Mouse (Mus musculus) kidney, adult 2 months (tissue): ENCODE measurements around the gene Hist1h1b. TPM values are rescaled to one million over a fixed set of nuclear protein-coding genes. Genes with fewer than 3 reads are reported as not detected.
A peak's percentile ranks its signal among the peaks of the same experiment; 100 is the strongest.
"Not testable (repeated sequence)": the region's sequence is repeated elsewhere in the genome, so short reads cannot be mapped to it uniquely, and the experiment has no call there.

Experiments used
- DNase-seq: peaks from one replicate; pipeline ENCODE4 v3.0.0; 2021
- H3K27ac ChIP-seq: fragments of 200-500 bp; 2 replicates; pipeline ENCODE4 v1.5.1; 2012; ENCODE audit warnings: low read depth, low read length, control low read depth, inconsistent platforms; ENCODE audit not compliant: insufficient read depth
- H3K27me3 ChIP-seq: fragments of 200-500 bp; replicated peaks from 2 replicates; pipeline ENCODE4 v1.6.1; 2012; ENCODE audit warnings: mild to moderate bottlenecking, moderate library complexity, low read length, inconsistent platforms; ENCODE audit not compliant: control insufficient read depth, insufficient read depth
- H3K36me3 ChIP-seq: fragments of 200-500 bp; 2 replicates; pipeline ENCODE4 v1.6.1; 2012; ENCODE audit warnings: mild to moderate bottlenecking, moderate library complexity, low read length, inconsistent platforms; ENCODE audit not compliant: control insufficient read depth, insufficient read depth
- H3K4me1 ChIP-seq: fragments of 200-500 bp; 2 replicates; pipeline ENCODE4 v1.6.1; 2011; ENCODE audit warnings: low read length; ENCODE audit not compliant: control insufficient read depth, insufficient read depth
- H3K4me3 ChIP-seq: fragments of 200-500 bp; 2 replicates; pipeline ENCODE4 v1.5.1; 2011; ENCODE audit warnings: mild to moderate bottlenecking, low read depth, low read length, control low read depth; ENCODE audit not compliant: insufficient read depth
- CTCF ChIP-seq: fragments of 200-500 bp; conservative IDR thresholded peaks from 2 replicates; pipeline ENCODE4 v1.5.1; 2011; ENCODE audit warnings: low read depth, mild to moderate bottlenecking, control low read depth, low read length, moderate library complexity, mixed read lengths; ENCODE audit not compliant: insufficient read depth, insufficient read length
- POLR2A ChIP-seq: fragments of 200-500 bp; IDR thresholded peaks from one replicate; pipeline ENCODE4 v1.6.1; 2011; ENCODE audit warnings: low read depth, low read length, control low read depth
- WGBS: fragments of 180-500 bp; shearing (Covaris S2); methylation state at CpG from one replicate; pipeline ENCODE4 v1.1.7; 2018; 5-methylcytosine and 5-hydroxymethylcytosine counted together
- polyA plus RNA-seq: library from polyadenylated mRNA; depleted of rRNA; stranded (reverse); fragments of >200 nt; gene quantifications from 2 replicates; pipeline ENCODE4 v1.2.3, GENCODE M21; 2012

Hist1h1b gene
- polyA plus RNA-seq, 1 experiment = not detected

- 94% methylated on average over 7 of the region's 7 CpGs for WGBS
- Histone ChIP-seq H3K27me3 (no peaks in the 10 kb centered on the region), H3K36me3 (no peaks in the 10 kb centered on the region), H3K4me1 (no peaks in the 10 kb centered on the region), H3K4me3 (no peak overlapping the region), H3K27ac (no peak overlapping the region)
- TF ChIP-seq POLR2A = no peak
- no peak for TF ChIP-seq CTCF
- no peak for DNase-seq
Measured at GRCm38 (mm10) chr13:21795584-21795983, 15.2 kb upstream of the Hist1h1b start.

GRCm38 (mm10) chr13:21790601-21791283, 10.3 kb upstream of the Hist1h1b start:
- H3K27ac ChIP-seq = no peak overlapping the region
- 14% methylated on average over 18 of the region's 18 CpGs for WGBS
- H3K4me1 ChIP-seq = no peaks in the 10 kb centered on the region
- no peak for DNase-seq
- TF ChIP-seq POLR2A = no peak
- TF ChIP-seq CTCF = no peak
- no peaks in the 10 kb centered on the region; the same call in 1 of the 2 replicates for H3K27me3 ChIP-seq
- no peaks in the 10 kb centered on the region for H3K36me3 ChIP-seq
- H3K4me3 ChIP-seq = no peak overlapping the region

GRCm38 (mm10) chr13:21789925-21790324, 9.5 kb upstream of the Hist1h1b start:
- no peaks in the 10 kb centered on the region for H3K36me3 ChIP-seq
- WGBS = 57% methylated on average over 6 of the region's 6 CpGs
- H3K27ac ChIP-seq = no peak overlapping the region
- H3K4me3 ChIP-seq = no peak overlapping the region
- no peaks in the 10 kb centered on the region for H3K4me1 ChIP-seq
- DNase-seq = no peak
- no peaks in the 10 kb centered on the region; the same call in 1 of the 2 replicates for H3K27me3 ChIP-seq
- TF ChIP-seq POLR2A = no peak
- no peak for TF ChIP-seq CTCF

- Histone ChIP-seq H3K27ac (no peak overlapping the region), H3K27me3 (no peaks in the 10 kb centered on the region; the same call in none of the 2 replicates), H3K36me3 (no peaks in the 10 kb centered on the region), H3K4me1 (no peaks in the 10 kb centered on the region), H3K4me3 (no peak overlapping the region)
- WGBS = 43% methylated on average over 17 of the region's 21 CpGs
- TF ChIP-seq POLR2A (no peak), CTCF (no peak)
- no peak for DNase-seq
Measured at GRCm38 (mm10) chr13:21787760-21788593, 7.6 kb upstream of the Hist1h1b start.

GRCm38 (mm10) chr13:21786899-21787629, 6.6 kb upstream of the Hist1h1b start, which contains the start of the genes Hist1h2an and Hist1h2bp:
Gene Hist1h2an, minus strand, starts transcription at chr13:21787218.
Gene Hist1h2bp, plus strand, starts transcription at chr13:21787461.
- not testable (repeated sequence) for H3K36me3 ChIP-seq, H3K27me3 ChIP-seq, H3K27ac ChIP-seq, H3K4me1 ChIP-seq
- peak; percentile 95 for DNase-seq
- peak within 1 kb of the TSS; percentile 40 for H3K4me3 ChIP-seq
- WGBS = under 1% methylated on average over 43 of the region's 63 CpGs

GRCm38 (mm10) chr13:21786189-21786898, 5.9 kb upstream of the Hist1h1b start:
- Histone ChIP-seq H3K36me3 (no peaks in the 10 kb centered on the region), H3K4me1 (no peaks in the 10 kb centered on the region), H3K27ac (no peak overlapping the region), H3K27me3 (no peaks in the 10 kb centered on the region; the same call in none of the 2 replicates), H3K4me3 (no peak overlapping the region)
- 21% methylated on average over 8 of the region's 8 CpGs for WGBS
- TF ChIP-seq POLR2A (no peak), CTCF (no peak)
- no peak for DNase-seq
